Mouse (Mus musculus) olfactory bulb, adult 2 months (tissue): ENCODE data around the gene Ankrd40.
A peak's percentile ranks its signal among the peaks of the same experiment; 100 is the strongest.

Experiments used
- CTCF ChIP-seq: fragments of 200-500 bp; IDR thresholded peaks from 2 replicates; pipeline ENCODE4 v1.5.1; 2012; ENCODE audit warnings: low read depth, mild to moderate bottlenecking, low read length, moderate library complexity; ENCODE audit not compliant: insufficient read depth
- POLR2A ChIP-seq: fragments of 200-500 bp; IDR thresholded peaks from 2 replicates; pipeline ENCODE4 v1.6.1; 2012; ENCODE audit warnings: mild to moderate bottlenecking, low read depth, low read length, moderate library complexity; ENCODE audit not compliant: insufficient read depth

- TF ChIP-seq POLR2A (peak; percentile 87), CTCF (no peak)
These were observed 5.8 kb upstream of the Ankrd40 start, which contains the start of gene Luc7l3 for GRCm38 (mm10) chr11:94321931-94322400.
